8 mouse cellular contexts compared by ENCODE assay signal in genomic region chr3:135439651-135440050, GRCm38 (mm10). TPM values are rescaled to one million over a fixed set of nuclear protein-coding genes. Genes with fewer than 3 reads are reported as not detected.
DNase-seq lines count a peak whose midpoint lies in the region; ATAC-seq and TF ChIP-seq lines count a peak whose summit lies in the region.

No protein-coding gene starts in this region.

- no peaks in the 10 kb centered on the region for H3K27me3 ChIP-seq in testis, adult 2 months (ENCODE audit: control insufficient read depth, insufficient read depth, low read length)
- H3K27me3 ChIP-seq in liver, embryonic 11.5 days (replicated peaks; ENCODE audit: control insufficient read depth, insufficient read depth, low read length): no peaks in the 10 kb centered on the region

- peak overlapping the region; percentile 99 for H3K27ac ChIP-seq in gastrocnemius, adult 2 months
- peak overlapping the region; percentile 98 for H3K27ac ChIP-seq in testis, adult 2 months (ENCODE audit: control insufficient read depth, insufficient read depth, low read depth, low read length)
- H3K27ac ChIP-seq in liver, embryonic 11.5 days (ENCODE audit: low read depth, low read length): peak overlapping the region; percentile 99

- intact Hi-C loops in gastrocnemius, adult 2 months (cut with DNase I): loop anchor here (5.0 kb wide), 2 partner anchors 63 to 78 kb away; no protein-coding TSS in a partner anchor
- intact Hi-C loops in gastrocnemius, postnatal 14 days (cut with DNase I; ENCODE audit: low total_unique reads): no loop called here

- 2% methylated on average over 15 of the region's 15 CpGs for WGBS in liver, embryonic 11.5 days

- ATAC-seq in liver, embryonic 11.5 days (replicated peaks; ENCODE audit: low FRiP score): no peak

- H3K9me3 ChIP-seq in liver, embryonic 11.5 days (ENCODE audit: control insufficient read depth, low read length): no peaks in the 10 kb centered on the region

- peak overlapping the region; percentile 97 for H3K4me3 ChIP-seq in gastrocnemius, adult 2 months
- H3K4me3 ChIP-seq in testis, adult 2 months (ENCODE audit: control insufficient read depth, low read depth, low read length): peak overlapping the region; percentile 99
- H3K4me3 ChIP-seq in liver, embryonic 11.5 days (ENCODE audit: low read depth, low read length): peak overlapping the region; percentile 79

- H3K4me2 ChIP-seq in liver, embryonic 11.5 days: peak overlapping the region; percentile 92

- no peak for TF ChIP-seq CTCF in gastrocnemius, adult 2 months (IDR thresholded peaks at IDR 0.05)
- TF ChIP-seq CTCF in testis, adult 2 months (IDR thresholded peaks at IDR 0.05; ENCODE audit: control insufficient read depth, insufficient read depth, insufficient replicate concordance, low read depth, low read length): no peak

- no peak for TF ChIP-seq POLR2A in testis, adult 2 months (IDR thresholded peaks at IDR 0.05; ENCODE audit: control insufficient read depth, low read depth, low read length)

- no peak for DNase-seq in gastrocnemius, adult 2 months
- no peak for DNase-seq in gastrocnemius, postnatal 14 days
- DNase-seq in testis, postnatal 10 days (ENCODE audit: low spot score): no peak
- DNase-seq in liver, embryonic 11.5 days (ENCODE audit: low spot score): no peak
- DNase-seq in adrenal gland, adult (ENCODE audit: inconsistent age in 2 of 2, low spot score in 1 of 2): no peak
- DNase-seq in adrenal gland, postnatal 14 days: no peak
- DNase-seq in cerebellum, adult 9-10 months: no peak

- H3K36me3 ChIP-seq in testis, adult 2 months (ENCODE audit: control insufficient read depth, insufficient read depth, low read length): peaks cover 3% of the 10 kb centered on the region
- H3K36me3 ChIP-seq in liver, embryonic 11.5 days (ENCODE audit: control insufficient read depth, insufficient read depth, low read length): peaks cover 6% of the 10 kb centered on the region; the same call in 1 of the 2 replicates

- peak overlapping the region; percentile 93 for H3K9ac ChIP-seq in liver, embryonic 11.5 days (ENCODE audit: low read depth, low read length)

- no peaks in the 10 kb centered on the region; the same call in 1 of the 2 replicates for H3K4me1 ChIP-seq in testis, adult 2 months (ENCODE audit: control insufficient read depth, insufficient read depth, low read length)
- peaks cover 8% of the 10 kb centered on the region; the same call in 1 of the 2 replicates for H3K4me1 ChIP-seq in liver, embryonic 11.5 days (replicated peaks; ENCODE audit: control insufficient read depth, insufficient read depth, low read length)

RNA-seq across cellular contexts. Expression of gene Ube2d3, which starts 1.7 kb away (rescaled TPM):
- total RNA-seq in gastrocnemius, adult 2 months (2021): 100 to 1,000 TPM; 327 TPM
- 100 to 1,000 TPM; 286 to 311 TPM for total RNA-seq in gastrocnemius, postnatal 14 days (2021)
- polyA plus RNA-seq in testis, adult 2 months (2012; rRNA removed): 493 and 621 TPM in 2 replicates
- polyA plus RNA-seq in liver, embryonic 11.5 days (2014; fragmentation: Nextera tagmentation; extraction: Ambion mirVana): 502 and 537 TPM in 2 replicates
- 378 and 407 TPM in 2 replicates for total RNA-seq in adrenal gland, postnatal 14 days (2021)

RNA-seq across cellular contexts. Expression of gene Cisd2, which starts 15.9 kb away (rescaled TPM):
- total RNA-seq in gastrocnemius, adult 2 months (2021): 10 to 100 TPM; 30.2 to 36.9 TPM
- 10 to 100 TPM; 20.0 to 21.0 TPM for total RNA-seq in gastrocnemius, postnatal 14 days (2021)
- polyA plus RNA-seq in testis, adult 2 months (2012; rRNA removed): 6.5 and 6.7 TPM in 2 replicates
- polyA plus RNA-seq in liver, embryonic 11.5 days (2014; fragmentation: Nextera tagmentation; extraction: Ambion mirVana): 58.1 and 59.1 TPM in 2 replicates
- 30.2 and 31.1 TPM in 2 replicates for total RNA-seq in adrenal gland, postnatal 14 days (2021)

RNA-seq across cellular contexts. Expression of gene Manba, which starts 45.8 kb away (rescaled TPM):
- 1 to 10 TPM; 2.3 to 5.6 TPM for total RNA-seq in gastrocnemius, adult 2 months (2021)
- total RNA-seq in gastrocnemius, postnatal 14 days (2021): 1 to 10 TPM; 4.6 to 6.6 TPM
- polyA plus RNA-seq in testis, adult 2 months (2012; rRNA removed): 5.6 and 8.5 TPM in 2 replicates
- 9.7 TPM in 2 replicates for polyA plus RNA-seq in liver, embryonic 11.5 days (2014; fragmentation: Nextera tagmentation; extraction: Ambion mirVana)
- 11.9 and 16.2 TPM in 2 replicates for total RNA-seq in adrenal gland, postnatal 14 days (2021)
